Mouse (Mus musculus) liver, postnatal 0 days (tissue): Measurements from ENCODE around the gene Pkhd1. TPM values are rescaled to one million over a fixed set of nuclear protein-coding genes. Genes with fewer than 3 reads are reported as not detected.

Experiments used
- ATAC-seq: fragments of 200-750 bp; cut with Nextera tagmentation; 2 replicates; pipeline ENCODE4 v1.8.0; 2017; ENCODE audit warnings: mild to moderate bottlenecking, moderate library complexity
- DNase-seq: peaks from one replicate; pipeline ENCODE4 v3.0.0-alpha.2; 2016
- H3K27ac ChIP-seq: fragments of 300-500 bp; sonication (generic); 2 replicates; pipeline ENCODE4 v1.5.1; 2014; ENCODE audit warnings: antibody characterized with exemption, moderate library complexity, mild to moderate bottlenecking, low read depth
- H3K27me3 ChIP-seq: fragments of 300-500 bp; sonication (generic); 2 replicates; pipeline ENCODE4 v1.6.1; 2014; ENCODE audit warnings: low read length, control low read depth, mixed read lengths; ENCODE audit not compliant: insufficient read depth
- H3K36me3 ChIP-seq: fragments of 300-500 bp; sonication (generic); replicated peaks from 2 replicates; pipeline ENCODE4 v1.6.1; 2014; ENCODE audit warnings: mild to moderate bottlenecking, control low read depth, low read length, moderate library complexity, mixed read lengths; ENCODE audit not compliant: insufficient read depth
- H3K4me1 ChIP-seq: fragments of 300-500 bp; sonication (generic); 2 replicates; pipeline ENCODE4 v1.6.1; 2014; ENCODE audit warnings: antibody characterized with exemption, mild to moderate bottlenecking, control low read depth; ENCODE audit not compliant: insufficient read depth
- H3K4me2 ChIP-seq: fragments of 300-500 bp; sonication (generic); 2 replicates; pipeline ENCODE4 v1.6.1; 2014; ENCODE audit warnings: low read depth, mild to moderate bottlenecking, low read length, moderate library complexity, mixed read lengths
- H3K4me3 ChIP-seq: fragments of 300-500 bp; sonication (generic); 2 replicates; pipeline ENCODE4 v1.5.1; 2014; ENCODE audit warnings: low read depth, low read length
- H3K9ac ChIP-seq: fragments of 300-500 bp; sonication (generic); replicated peaks from 2 replicates; pipeline ENCODE4 v1.6.1; 2014; ENCODE audit warnings: mild to moderate bottlenecking, moderate library complexity
- H3K9me3 ChIP-seq: fragments of 300-500 bp; sonication (generic); 2 replicates; pipeline ENCODE4 v1.6.1; 2016; ENCODE audit warnings: mild to moderate bottlenecking, control low read depth, low read length, mixed read lengths
- CTCF ChIP-seq: sonication (generic); IDR thresholded peaks from 2 replicates; pipeline ENCODE4 v1.5.1; 2016; ENCODE audit warnings: antibody characterized with exemption, low read depth
- EP300 ChIP-seq: IDR thresholded peaks from 2 replicates; pipeline ENCODE4 v1.6.1; 2016; ENCODE audit warnings: antibody characterized with exemption, low read depth, mild to moderate bottlenecking
- WGBS: fragments of 180-500 bp; shearing (Covaris S2); extraction: QIAGEN DNeasy Blood & Tissue Kit; methylation state at CpG from one replicate; pipeline ENCODE4 v1.1.7; 2014; ENCODE audit not compliant: insufficient replicate concordance; 5-methylcytosine and 5-hydroxymethylcytosine counted together
- polyA plus RNA-seq: library from polyadenylated mRNA; unstranded; fragments of >200 nt; fragmentation: Nextera tagmentation; extraction: Ambion mirVana; gene quantifications from 2 replicates; pipeline ENCODE4 v1.2.1, GENCODE M21; 2015

Pkhd1 gene
- polyA plus RNA-seq, 1 experiment from 2014 or later, result 0.58 TPM

- no peak overlapping the region for H3K4me3 ChIP-seq
- no peaks in the 10 kb centered on the region for H3K36me3 ChIP-seq
- no peak overlapping the region for H3K4me2 ChIP-seq
- ATAC-seq (no peak), DNase-seq (no peak)
- no peaks in the 10 kb centered on the region for H3K9me3 ChIP-seq
- H3K4me1 ChIP-seq, result no peaks in the 10 kb centered on the region
- no peak for TF ChIP-seq CTCF
- no peak for TF ChIP-seq EP300
- H3K27me3 ChIP-seq, result no peaks in the 10 kb centered on the region
- 70% methylated on average over 7 of the region's 7 CpGs for WGBS
- no peak overlapping the region for H3K27ac ChIP-seq
- H3K9ac ChIP-seq, result no peak overlapping the region
Measured at GRCm38 (mm10) chr1:20633276-20633869, 15.5 kb upstream of the Pkhd1 start.

GRCm38 (mm10) chr1:20624564-20624963, 6.7 kb upstream of the Pkhd1 start:
- no peak for DNase-seq
- no peaks in the 10 kb centered on the region for H3K9me3 ChIP-seq
- no peaks in the 10 kb centered on the region for H3K27me3 ChIP-seq
- WGBS, result 77% methylated on average over 3 of the region's 3 CpGs
- H3K9ac ChIP-seq, result no peak overlapping the region
- H3K27ac ChIP-seq, result no peak overlapping the region
- TF ChIP-seq CTCF, result no peak
- TF ChIP-seq EP300, result no peak
- no peak overlapping the region for H3K4me3 ChIP-seq
- no peaks in the 10 kb centered on the region for H3K4me1 ChIP-seq
- no peak overlapping the region for H3K4me2 ChIP-seq
- H3K36me3 ChIP-seq, result no peaks in the 10 kb centered on the region
- no peak for ATAC-seq

DNA sequence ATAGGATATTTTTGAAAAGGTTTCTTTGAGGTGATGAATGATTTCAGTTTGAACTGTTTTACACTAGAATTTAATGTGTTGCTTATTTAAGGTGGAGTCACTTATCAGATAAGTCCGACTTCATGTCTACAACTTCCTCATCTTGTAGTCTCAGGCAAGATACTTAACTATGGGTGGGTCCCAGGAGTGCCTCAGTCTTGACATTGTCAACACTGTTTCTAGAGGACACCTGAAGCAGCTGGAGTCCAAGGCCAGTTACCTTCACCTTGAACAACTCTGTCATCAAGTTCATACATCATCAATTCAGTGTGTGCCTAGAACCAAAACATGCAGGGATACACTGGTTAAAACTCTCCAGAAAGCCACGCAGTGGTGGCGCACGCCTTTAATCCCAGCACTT, 5.5 kb upstream of the Pkhd1 start:
- ATAC-seq (no peak), DNase-seq (no peak)
- H3K4me2 ChIP-seq, result no peak overlapping the region
- H3K27me3 ChIP-seq, result no peaks in the 10 kb centered on the region
- H3K9me3 ChIP-seq, result no peaks in the 10 kb centered on the region
- 80% methylated on average over 4 of the region's 4 CpGs for WGBS
- H3K4me3 ChIP-seq, result no peak overlapping the region
- no peak overlapping the region for H3K27ac ChIP-seq
- no peak overlapping the region for H3K9ac ChIP-seq
- no peaks in the 10 kb centered on the region for H3K4me1 ChIP-seq
- TF ChIP-seq EP300 (no peak), CTCF (no peak)
- H3K36me3 ChIP-seq, result no peaks in the 10 kb centered on the region

- DNase-seq, result no peak
- WGBS, result 58% methylated on average over 2 of the region's 2 CpGs
Measured at GRCm38 (mm10) chr1:20620611-20621010, 2.7 kb upstream of the Pkhd1 start.

DNA sequence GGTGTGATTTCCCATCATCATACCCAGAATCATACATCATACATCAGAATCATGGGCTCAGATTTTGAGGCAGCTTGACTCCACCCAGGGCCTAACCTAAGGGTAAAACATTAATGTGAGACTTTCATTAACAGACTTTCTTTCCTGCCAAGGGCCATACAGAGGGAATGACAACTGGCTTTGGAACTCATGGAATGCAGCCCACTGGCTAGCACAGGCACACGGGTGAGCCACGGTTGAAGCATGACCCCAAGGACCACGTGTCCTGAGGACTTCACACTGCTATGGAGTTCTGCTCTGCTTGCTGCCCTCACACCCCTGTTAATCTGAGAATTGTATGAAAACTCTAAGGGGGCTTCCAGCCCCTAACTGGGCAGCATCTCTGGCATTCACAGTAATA, 1.5 kb upstream of the Pkhd1 start:
- Histone ChIP-seq H3K36me3 (no peaks in the 10 kb centered on the region), H3K9ac (no peak overlapping the region), H3K4me3 (no peak overlapping the region), H3K27me3 (no peaks in the 10 kb centered on the region), H3K9me3 (no peaks in the 10 kb centered on the region), H3K27ac (no peak overlapping the region), H3K4me2 (no peak overlapping the region), H3K4me1 (no peaks in the 10 kb centered on the region)
- no peak for ATAC-seq
- 52% methylated on average over 3 of the region's 3 CpGs for WGBS
- no peak for DNase-seq
- TF ChIP-seq CTCF (no peak), EP300 (no peak)

More at GRCm38 (mm10) chr1:20620611-20621010, 2.7 kb upstream of the Pkhd1 start:
- TF ChIP-seq CTCF (no peak), EP300 (no peak)
- H3K4me1 ChIP-seq, result no peaks in the 10 kb centered on the region
- no peaks in the 10 kb centered on the region for H3K27me3 ChIP-seq
- H3K4me2 ChIP-seq, result no peak overlapping the region
- no peak for ATAC-seq
- H3K9me3 ChIP-seq, result no peaks in the 10 kb centered on the region
- H3K36me3 ChIP-seq, result no peaks in the 10 kb centered on the region
- no peak overlapping the region for H3K4me3 ChIP-seq
- H3K9ac ChIP-seq, result no peak overlapping the region
- no peak overlapping the region for H3K27ac ChIP-seq

DNA sequence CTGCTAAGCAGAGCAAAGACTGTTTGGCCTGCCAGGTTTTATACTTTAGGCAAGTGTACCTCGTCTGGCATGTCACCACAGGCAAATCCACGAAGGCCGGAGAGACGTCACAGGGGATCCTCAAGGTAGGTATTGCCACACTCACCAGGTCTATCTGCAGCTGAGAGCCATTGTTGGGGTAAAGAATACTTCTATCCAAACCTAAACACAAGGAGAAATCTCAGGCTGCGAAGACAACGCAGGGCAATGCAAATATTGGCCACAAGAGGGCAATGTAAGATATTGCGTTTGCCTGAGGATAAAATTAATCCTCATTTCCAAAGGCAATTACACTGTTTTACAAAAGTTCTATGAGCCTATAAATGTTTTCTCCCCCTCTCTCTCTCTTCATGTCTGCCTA, 5.2 kb downstream of the Pkhd1 start:
- ATAC-seq (no peak), DNase-seq (peak; percentile 21)
- Histone ChIP-seq H3K4me1 (no peaks in the 10 kb centered on the region), H3K36me3 (no peaks in the 10 kb centered on the region), H3K9me3 (no peaks in the 10 kb centered on the region), H3K4me2 (no peak overlapping the region), H3K4me3 (no peak overlapping the region), H3K27me3 (no peaks in the 10 kb centered on the region), H3K9ac (no peak overlapping the region), H3K27ac (no peak overlapping the region)
- 26% methylated on average over 7 of the region's 7 CpGs for WGBS
- TF ChIP-seq EP300, result no peak
- TF ChIP-seq CTCF, result peak; percentile 78

- TF ChIP-seq EP300 (no peak), CTCF (no peak)
- no peaks in the 10 kb centered on the region for H3K27me3 ChIP-seq
- ATAC-seq, result no peak
- no peaks in the 10 kb centered on the region for H3K4me1 ChIP-seq
- DNase-seq, result no peak
- 60% methylated on average over 2 of the region's 2 CpGs for WGBS
- H3K27ac ChIP-seq, result no peak overlapping the region
- H3K36me3 ChIP-seq, result no peaks in the 10 kb centered on the region
- H3K9ac ChIP-seq, result no peak overlapping the region
- H3K4me2 ChIP-seq, result no peak overlapping the region
- H3K4me3 ChIP-seq, result no peak overlapping the region
- no peaks in the 10 kb centered on the region for H3K9me3 ChIP-seq
Measured at GRCm38 (mm10) chr1:20605489-20605888, 12.4 kb downstream of the Pkhd1 start.
